Mouse (Mus musculus): ENCODE data around the gene Tanc2. TPM values are rescaled to one million over a fixed set of nuclear protein-coding genes. Genes with fewer than 3 reads are reported as not detected.

The Tanc2 gene
- polyA plus RNA-seq, 1 experiment, result 52.1 TPM

DNA sequence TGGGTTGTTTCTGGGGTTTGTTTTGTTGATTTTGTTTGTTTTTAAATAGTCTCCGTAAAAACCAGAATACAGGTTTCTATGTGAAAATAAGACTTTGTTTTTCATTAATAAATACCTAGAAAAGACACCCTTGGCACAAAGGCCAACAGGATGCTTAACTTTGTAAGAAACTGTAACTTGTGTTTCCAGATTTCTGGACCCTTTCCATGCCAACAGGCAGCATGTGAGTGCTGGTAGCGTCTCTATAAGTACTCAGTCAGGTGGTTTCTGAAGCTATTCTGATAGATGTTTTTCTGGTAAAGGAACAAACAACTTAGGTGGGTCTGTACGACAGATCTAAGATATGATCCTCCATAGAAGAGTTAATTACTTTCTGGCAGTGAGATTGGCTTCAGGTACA, 26.2 kb upstream of the Tanc2 start:
- no peak for DNase-seq (ENCODE audit: low read depth)
- no peak for TF ChIP-seq CTCF (IDR thresholded peaks at IDR 0.05; ENCODE audit: borderline replicate concordance, extremely low read depth, insufficient read depth, insufficient read length)
- TF ChIP-seq POLR2A (IDR thresholded peaks at IDR 0.05; ENCODE audit: borderline replicate concordance, extremely low read depth, insufficient read depth, insufficient read length, poor library complexity, severe bottlenecking), result no peak

DNA sequence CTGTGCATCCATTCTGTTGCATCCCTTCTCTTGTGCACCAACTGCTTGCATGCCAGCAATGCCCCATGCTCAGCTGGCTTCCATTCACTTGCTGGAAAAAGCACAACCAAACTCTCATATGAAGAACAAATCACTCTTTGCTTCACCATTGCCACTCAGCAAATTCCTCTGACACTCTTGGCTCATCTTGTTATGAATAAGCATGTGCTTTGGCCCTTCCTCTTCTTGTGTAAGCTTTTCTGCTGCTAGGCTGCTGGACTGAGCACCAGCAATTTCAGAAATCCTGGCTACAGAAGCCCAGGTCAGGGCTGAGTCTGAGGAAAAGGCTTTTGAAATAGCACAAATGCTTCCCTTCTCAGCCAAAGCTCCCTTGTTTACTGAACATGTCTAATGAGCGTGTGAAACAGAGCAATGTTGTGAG, 22.6 kb upstream of the Tanc2 start:
- peak; percentile 74 for DNase-seq (ENCODE audit: low read depth)
- TF ChIP-seq POLR2A (IDR thresholded peaks at IDR 0.05; ENCODE audit: borderline replicate concordance, extremely low read depth, insufficient read depth, insufficient read length, poor library complexity, severe bottlenecking) (no peak), CTCF (IDR thresholded peaks at IDR 0.05; ENCODE audit: borderline replicate concordance, extremely low read depth, insufficient read depth, insufficient read length) (no peak)

GRCm38 (mm10) chr11:105571996-105572395, 17.8 kb upstream of the Tanc2 start:
- DNase-seq (ENCODE audit: low read depth), result no peak
- no peak for TF ChIP-seq POLR2A (IDR thresholded peaks at IDR 0.05; ENCODE audit: borderline replicate concordance, extremely low read depth, insufficient read depth, insufficient read length, poor library complexity, severe bottlenecking)
- TF ChIP-seq CTCF (IDR thresholded peaks at IDR 0.05; ENCODE audit: borderline replicate concordance, extremely low read depth, insufficient read depth, insufficient read length), result no peak

DNA sequence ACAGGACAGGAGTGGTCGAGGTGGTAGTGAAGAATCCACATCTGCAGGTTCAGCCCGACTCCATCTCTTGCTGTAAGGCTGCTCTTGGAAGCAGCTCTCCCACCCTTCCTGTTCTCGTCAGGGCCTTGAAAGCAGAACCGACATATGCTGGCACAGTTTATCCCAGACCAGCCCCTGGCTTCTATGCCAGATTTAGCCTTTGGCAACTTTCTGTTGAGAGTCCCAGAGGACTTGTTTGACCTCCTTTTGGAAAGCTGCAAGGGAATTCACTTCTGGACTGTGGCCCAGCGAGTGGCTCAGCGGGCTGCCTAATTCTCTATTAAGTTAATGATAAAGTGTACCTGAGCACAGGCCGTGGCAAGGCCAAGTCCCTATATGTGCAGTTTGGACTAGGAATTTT, 15.5 kb upstream of the Tanc2 start:
- DNase-seq (ENCODE audit: low read depth), result peak; percentile 67
- TF ChIP-seq POLR2A (IDR thresholded peaks at IDR 0.05; ENCODE audit: borderline replicate concordance, extremely low read depth, insufficient read depth, insufficient read length, poor library complexity, severe bottlenecking) (no peak), CTCF (IDR thresholded peaks at IDR 0.05; ENCODE audit: borderline replicate concordance, extremely low read depth, insufficient read depth, insufficient read length) (no peak)

DNA sequence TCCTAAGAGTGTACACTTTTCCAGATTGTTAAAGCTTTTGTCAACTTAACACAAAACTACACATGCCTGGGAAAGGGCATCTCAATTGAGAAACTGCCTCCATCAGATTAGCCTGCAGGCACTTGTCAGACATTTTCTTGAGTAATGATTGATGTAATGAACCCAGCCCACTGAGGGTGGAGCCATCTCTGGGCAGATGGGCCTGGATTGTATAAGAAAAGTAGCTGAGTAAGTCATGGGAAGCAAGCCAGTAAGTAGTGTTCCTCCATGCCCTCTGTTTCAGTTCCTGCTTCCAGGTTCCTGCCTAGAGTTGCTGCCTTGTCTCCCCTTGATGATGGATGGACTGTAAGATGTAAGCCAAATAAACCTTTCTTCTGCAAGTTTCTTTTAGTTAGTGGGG, 12.6 kb upstream of the Tanc2 start:
- DNase-seq (ENCODE audit: low read depth), result no peak
- no peak for TF ChIP-seq POLR2A (IDR thresholded peaks at IDR 0.05; ENCODE audit: borderline replicate concordance, extremely low read depth, insufficient read depth, insufficient read length, poor library complexity, severe bottlenecking)
- no peak for TF ChIP-seq CTCF (IDR thresholded peaks at IDR 0.05; ENCODE audit: borderline replicate concordance, extremely low read depth, insufficient read depth, insufficient read length)

DNA sequence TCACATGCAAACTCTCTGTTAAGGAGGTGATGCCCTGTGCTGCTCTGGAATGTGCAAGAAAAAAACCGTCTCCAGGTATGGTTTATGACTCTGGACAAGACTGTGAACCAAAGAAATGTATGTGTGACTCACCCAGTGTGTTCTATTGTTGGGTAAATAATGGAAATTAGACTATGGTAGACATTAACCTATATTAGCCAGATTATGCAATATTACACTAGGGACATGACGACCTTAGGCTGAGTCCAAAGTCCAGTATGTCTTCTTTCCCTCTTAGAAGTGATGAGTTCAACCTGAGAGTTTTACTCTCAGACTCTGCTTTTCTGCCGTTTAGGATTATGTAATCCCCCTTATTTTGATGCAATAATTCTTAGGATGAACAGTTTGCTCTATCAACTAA, 7.8 kb upstream of the Tanc2 start:
- no peak for DNase-seq (ENCODE audit: low read depth)
- TF ChIP-seq CTCF (IDR thresholded peaks at IDR 0.05; ENCODE audit: borderline replicate concordance, extremely low read depth, insufficient read depth, insufficient read length) (no peak), POLR2A (IDR thresholded peaks at IDR 0.05; ENCODE audit: borderline replicate concordance, extremely low read depth, insufficient read depth, insufficient read length, poor library complexity, severe bottlenecking) (no peak)

DNA sequence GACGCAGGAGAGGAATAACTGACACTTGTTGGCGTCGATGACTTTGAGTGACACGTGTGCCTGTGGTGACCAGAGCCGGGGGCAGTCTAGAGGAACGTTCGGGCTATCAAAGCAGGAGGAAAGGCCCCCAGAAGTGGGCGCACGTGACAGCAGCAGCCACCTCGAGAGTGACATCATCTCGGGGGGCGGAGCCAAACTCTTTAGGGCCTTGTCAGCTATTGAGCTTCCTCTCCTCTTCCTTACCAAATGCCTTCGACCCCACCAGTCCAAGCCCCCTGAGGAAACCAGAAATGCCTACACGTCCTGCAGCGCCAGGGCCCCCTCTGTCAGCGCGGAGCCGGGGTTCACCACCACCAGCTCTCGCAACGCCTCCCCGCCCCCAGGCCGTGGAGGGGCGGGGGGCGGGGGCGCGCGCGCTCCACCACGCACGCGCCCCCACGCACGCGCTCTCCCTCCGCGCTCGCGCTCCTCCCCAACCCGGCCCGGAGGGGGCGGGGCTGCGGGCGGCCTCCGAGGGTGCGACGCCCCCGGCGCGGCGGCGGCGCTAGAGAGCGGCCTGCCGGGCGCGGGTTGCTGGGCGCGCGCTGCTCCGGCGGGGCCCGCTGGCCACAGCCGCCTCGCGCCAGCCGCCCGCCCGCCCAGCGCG, 432 bp upstream of the Tanc2 start:
- peak; percentile 95 for DNase-seq (ENCODE audit: low read depth)
- TF ChIP-seq CTCF (IDR thresholded peaks at IDR 0.05; ENCODE audit: borderline replicate concordance, extremely low read depth, insufficient read depth, insufficient read length), result no peak
- peak; percentile 37; the same call in 1 of the 2 replicates for TF ChIP-seq POLR2A (IDR thresholded peaks at IDR 0.05; ENCODE audit: borderline replicate concordance, extremely low read depth, insufficient read depth, insufficient read length, poor library complexity, severe bottlenecking)

DNA sequence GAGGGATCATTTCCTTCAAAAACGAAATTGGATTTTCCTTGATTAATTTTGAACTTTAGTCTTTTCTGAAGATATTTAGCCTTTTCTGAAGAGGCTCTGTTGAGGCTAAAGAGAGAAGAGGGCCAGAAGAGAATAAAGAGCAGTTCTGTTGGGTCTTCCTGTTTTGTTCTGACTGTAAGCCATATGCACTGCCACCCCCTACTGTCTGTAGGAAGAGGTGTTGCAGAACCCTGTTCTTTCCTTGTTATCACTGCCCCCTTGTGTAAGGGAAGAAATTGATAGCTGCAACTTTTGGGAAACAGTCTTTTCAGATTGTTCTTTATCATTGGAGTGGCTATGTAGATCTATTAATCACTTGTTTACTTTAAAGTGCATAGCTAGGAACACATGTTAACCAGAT, 2.1 kb downstream of the Tanc2 start:
- DNase-seq (ENCODE audit: low read depth), result peak; percentile 94
- TF ChIP-seq POLR2A (IDR thresholded peaks at IDR 0.05; ENCODE audit: borderline replicate concordance, extremely low read depth, insufficient read depth, insufficient read length, poor library complexity, severe bottlenecking), result no peak
- TF ChIP-seq CTCF (IDR thresholded peaks at IDR 0.05; ENCODE audit: borderline replicate concordance, extremely low read depth, insufficient read depth, insufficient read length), result peak; percentile 81

- DNase-seq (ENCODE audit: low read depth), result no peak
- TF ChIP-seq POLR2A (IDR thresholded peaks at IDR 0.05; ENCODE audit: borderline replicate concordance, extremely low read depth, insufficient read depth, insufficient read length, poor library complexity, severe bottlenecking) (no peak), CTCF (IDR thresholded peaks at IDR 0.05; ENCODE audit: borderline replicate concordance, extremely low read depth, insufficient read depth, insufficient read length) (no peak)
These were observed 12.4 kb downstream of the Tanc2 start for GRCm38 (mm10) chr11:105602177-105602576.

DNA sequence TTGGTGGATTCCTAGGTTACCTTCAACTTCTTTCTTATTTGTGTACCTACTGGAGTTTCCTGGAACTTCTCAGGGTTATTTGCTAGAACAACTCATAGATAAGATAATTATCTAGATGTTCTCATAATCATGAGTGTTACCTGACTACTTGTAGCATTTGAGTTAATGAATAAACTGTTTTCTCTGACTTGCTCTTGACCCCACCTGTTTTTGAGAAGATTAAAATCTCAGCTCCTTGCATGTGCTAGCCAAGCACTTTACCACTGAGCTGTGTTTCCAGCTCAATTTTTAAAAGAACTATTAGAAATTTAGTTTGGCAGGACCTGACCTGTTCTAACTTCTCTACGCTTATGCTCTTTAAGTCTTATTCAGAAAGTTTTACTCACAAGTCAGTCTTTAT, 36.4 kb downstream of the Tanc2 start:
- no peak for DNase-seq (ENCODE audit: low read depth)
- TF ChIP-seq POLR2A (IDR thresholded peaks at IDR 0.05; ENCODE audit: borderline replicate concordance, extremely low read depth, insufficient read depth, insufficient read length, poor library complexity, severe bottlenecking), result no peak
- no peak for TF ChIP-seq CTCF (IDR thresholded peaks at IDR 0.05; ENCODE audit: borderline replicate concordance, extremely low read depth, insufficient read depth, insufficient read length)

GRCm38 (mm10) chr11:105643995-105644394, 54.2 kb downstream of the Tanc2 start:
- DNase-seq (ENCODE audit: low read depth), result peak; percentile 33
- TF ChIP-seq POLR2A (IDR thresholded peaks at IDR 0.05; ENCODE audit: borderline replicate concordance, extremely low read depth, insufficient read depth, insufficient read length, poor library complexity, severe bottlenecking), result no peak
- no peak for TF ChIP-seq CTCF (IDR thresholded peaks at IDR 0.05; ENCODE audit: borderline replicate concordance, extremely low read depth, insufficient read depth, insufficient read length)

DNA sequence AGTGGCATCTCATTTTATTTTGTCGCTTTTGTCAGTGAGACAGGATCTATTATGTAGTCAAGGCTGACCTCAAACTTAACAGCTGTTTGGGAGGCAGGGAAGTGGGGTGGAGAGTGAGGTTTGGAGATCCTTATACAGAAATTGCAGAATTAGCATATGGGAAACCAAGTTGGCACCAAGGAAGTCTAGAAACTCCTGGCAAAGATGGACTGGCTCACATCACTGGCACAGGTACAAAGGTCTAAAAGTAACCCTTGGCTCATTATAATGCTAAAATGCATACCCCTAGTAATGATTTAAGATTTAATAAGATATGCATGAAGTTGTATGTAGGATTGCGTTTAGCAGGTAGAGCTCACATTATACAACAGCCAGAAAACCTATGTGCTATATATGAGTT, 58.2 kb downstream of the Tanc2 start:
- no peak for TF ChIP-seq CTCF (IDR thresholded peaks at IDR 0.05; ENCODE audit: borderline replicate concordance, extremely low read depth, insufficient read depth, insufficient read length)
- no peak for TF ChIP-seq POLR2A (IDR thresholded peaks at IDR 0.05; ENCODE audit: borderline replicate concordance, extremely low read depth, insufficient read depth, insufficient read length, poor library complexity, severe bottlenecking)
- no peak for DNase-seq (ENCODE audit: low read depth)

Data from brain, embryonic 14.5 days (tissue).